Mouse (Mus musculus) CH12.LX (cell line): Measurements from ENCODE around the gene Pcdh15.

ENCODE experiments used
- CHD2 ChIP-seq: IDR thresholded peaks from 2 replicates; pipeline ENCODE4 v1.6.1; 2011; ENCODE audit warnings: low read length, improper control_type of control experiment
- CTCF ChIP-seq, 2 experiments: IDR thresholded peaks in 1 of 2; conservative IDR thresholded peaks in 1 of 2; 2 replicates each; pipeline ENCODE4 v1.5.1; 2011 to 2012; ENCODE audit warnings: low read depth in 2 of 2, low read length in 2 of 2, improper control_type of control experiment in 1 of 2, inconsistent platforms in 1 of 2, mild to moderate bottlenecking in 1 of 2, moderate library complexity in 1 of 2
- E2F4 ChIP-seq: IDR thresholded peaks from 2 replicates; pipeline ENCODE4 v1.6.1; 2011; ENCODE audit warnings: low read depth, low read length, improper control_type of control experiment; ENCODE audit not compliant: insufficient replicate concordance
- EP300 ChIP-seq: IDR thresholded peaks from 2 replicates; pipeline ENCODE4 v1.6.1; 2011; ENCODE audit warnings: low read length, improper control_type of control experiment
- MAFK ChIP-seq: IDR thresholded peaks from 2 replicates; pipeline ENCODE4 v1.6.1; 2011; ENCODE audit warnings: low read length, improper control_type of control experiment; ENCODE audit not compliant: insufficient replicate concordance
- MAZ ChIP-seq: IDR thresholded peaks from 2 replicates; pipeline ENCODE4 v1.6.1; 2012; ENCODE audit warnings: low read depth, mild to moderate bottlenecking, inconsistent platforms, low read length, improper control_type of control experiment, moderate library complexity
- NELFE ChIP-seq: IDR thresholded peaks from 2 replicates; pipeline ENCODE4 v1.6.1; 2011; ENCODE audit warnings: low read depth, low read length, improper control_type of control experiment
- POLR2A ChIP-seq: IDR thresholded peaks from 2 replicates; pipeline ENCODE4 v1.6.1; 2011; ENCODE audit warnings: low read depth, mild to moderate bottlenecking, improper control_type of control experiment, low read length
- TBP ChIP-seq: conservative IDR thresholded peaks from 2 replicates; pipeline ENCODE4 v1.6.1; 2011; ENCODE audit warnings: low read depth, low read length, improper control_type of control experiment
- TCF12 ChIP-seq: IDR thresholded peaks from 2 replicates; pipeline ENCODE4 v1.6.1; 2014; ENCODE audit warnings: low read depth, mild to moderate bottlenecking, inconsistent platforms, low read length, improper control_type of control experiment
- USF1 ChIP-seq: IDR thresholded peaks from 2 replicates; pipeline ENCODE4 v1.6.1; 2014; ENCODE audit warnings: low read depth, mild to moderate bottlenecking, inconsistent platforms, low read length, improper control_type of control experiment
- USF2 ChIP-seq: conservative IDR thresholded peaks from 2 replicates; pipeline ENCODE4 v1.6.1; 2011; ENCODE audit warnings: low read depth, low read length, improper control_type of control experiment
- ZC3H11A ChIP-seq: IDR thresholded peaks from 2 replicates; pipeline ENCODE4 v1.6.1; 2012; ENCODE audit warnings: low read depth, mild to moderate bottlenecking, inconsistent platforms, low read length, improper control_type of control experiment

DNA sequence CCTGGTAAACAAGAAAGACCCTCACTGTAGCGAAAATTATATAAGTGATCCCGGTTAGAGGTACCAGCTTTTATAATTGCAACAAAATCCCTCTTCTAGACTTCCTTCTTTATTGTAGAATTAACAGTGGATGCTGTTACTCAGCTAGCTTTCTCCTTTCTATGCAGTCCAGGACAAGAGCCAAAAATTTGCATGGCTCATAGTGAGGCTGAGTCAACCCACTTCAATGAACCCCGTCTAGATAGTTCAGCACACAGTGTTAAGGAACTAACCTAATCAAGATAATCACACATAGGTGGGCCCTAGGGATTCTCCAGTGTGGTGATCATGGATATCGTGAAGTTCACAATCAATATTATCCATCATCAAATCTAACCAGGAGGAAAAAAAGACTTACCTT is 1024.3 kb downstream of the Pcdh15 start:
- no peak for TF ChIP-seq USF1
- no peak for TF ChIP-seq CTCF (conservative IDR thresholded peaks at IDR 0.05 in 1 of 2, IDR thresholded peaks at IDR 0.05 in 1 of 2; ENCODE audit: low read depth in 2 of 2, low read length in 2 of 2)
- TF ChIP-seq USF2 = no peak
- no peak for TF ChIP-seq POLR2A
- no peak for TF ChIP-seq EP300
- no peak for TF ChIP-seq CHD2
- no peak for TF ChIP-seq TBP
- no peak for TF ChIP-seq NELFE
- TF ChIP-seq E2F4 = no peak
- no peak for TF ChIP-seq MAZ
- no peak for TF ChIP-seq ZC3H11A
- TF ChIP-seq MAFK = no peak
- no peak for TF ChIP-seq TCF12
